Mouse (Mus musculus): ENCODE data around the gene Hhipl1. TPM values are rescaled to one million over a fixed set of nuclear protein-coding genes. Genes with fewer than 3 reads are reported as not detected.
A peak's percentile ranks its signal among the peaks of the same experiment; 100 is the strongest.

Gene Hhipl1
- polyA plus RNA-seq (2012; ENCODE audit: insufficient read depth, insufficient read length, low replicate concordance, missing spikeins): not detected in 2 replicates

DNA sequence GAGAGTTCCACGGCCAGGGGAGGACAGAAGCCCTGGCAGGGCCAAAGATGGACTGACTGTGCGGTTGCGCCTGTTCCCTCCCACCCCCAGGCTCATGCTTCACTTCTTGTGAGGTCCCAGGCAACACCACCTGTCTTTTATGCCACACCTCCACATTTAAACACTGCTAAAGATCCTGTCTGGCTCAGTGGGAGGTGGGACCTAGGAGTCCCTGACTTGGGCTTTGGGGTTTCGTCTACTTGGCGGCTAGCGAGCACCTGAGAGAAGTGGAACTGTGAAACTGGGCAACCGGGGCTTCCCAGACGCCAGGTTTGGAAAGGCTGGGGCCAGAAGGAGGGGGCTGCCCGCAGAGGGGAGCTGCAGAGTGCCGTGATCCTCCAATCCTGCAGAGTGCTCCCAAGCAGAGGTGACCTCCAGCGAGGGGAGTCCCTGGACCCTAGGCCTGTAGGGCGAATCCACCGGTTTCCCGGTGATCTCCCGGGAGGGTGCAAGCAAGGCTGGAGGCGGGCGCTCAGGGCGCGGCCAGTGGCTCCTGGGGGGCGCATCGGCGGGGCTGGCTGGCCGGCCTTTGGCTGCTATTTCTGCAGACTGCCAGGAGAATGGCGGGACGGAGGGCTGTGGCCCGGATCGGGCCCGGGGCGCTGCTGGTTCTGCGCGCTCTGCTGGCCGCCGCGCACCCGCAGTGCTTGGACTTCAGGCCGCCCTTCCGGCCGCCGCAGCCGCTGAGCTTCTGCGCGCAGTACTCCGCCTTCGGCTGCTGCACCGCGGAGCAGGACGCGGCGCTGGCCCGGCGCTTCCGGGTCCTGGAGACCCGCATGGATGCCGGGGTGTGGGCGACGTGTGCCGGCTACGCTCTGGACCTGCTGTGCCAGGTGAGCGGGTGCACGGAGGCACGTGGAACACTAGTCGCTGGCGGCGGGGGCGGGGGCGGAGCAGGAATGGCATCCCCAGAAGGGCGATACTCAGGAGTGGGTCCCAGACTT lies at the start of gene Hhipl1:
Gene Hhipl1, plus strand, starts transcription at position 459 of the 983 bp plus-strand sequence.
- WGBS: 6% methylated on average over 67 of the region's 67 CpGs
- Histone ChIP-seq H3K27ac (ENCODE audit: insufficient read depth, low read depth, low read length) (no peak within 1 kb of the TSS), H3K4me1 (ENCODE audit: control insufficient read depth, insufficient read depth, low read length) (peaks cover 56% of the 10 kb centered on the region), H3K4me3 (ENCODE audit: insufficient read depth, low read depth, low read length) (peak within 1 kb of the TSS; percentile 72)
- TF ChIP-seq POLR2A (IDR thresholded peaks at IDR 0.05; ENCODE audit: insufficient read depth, low read depth, low read length): 0 out of 2 replicates have a peak, but pooled peaks have one; percentile 33
- TF ChIP-seq CTCF (IDR thresholded peaks at IDR 0.05; ENCODE audit: insufficient read depth, low read depth, low read length): no peak

DNA sequence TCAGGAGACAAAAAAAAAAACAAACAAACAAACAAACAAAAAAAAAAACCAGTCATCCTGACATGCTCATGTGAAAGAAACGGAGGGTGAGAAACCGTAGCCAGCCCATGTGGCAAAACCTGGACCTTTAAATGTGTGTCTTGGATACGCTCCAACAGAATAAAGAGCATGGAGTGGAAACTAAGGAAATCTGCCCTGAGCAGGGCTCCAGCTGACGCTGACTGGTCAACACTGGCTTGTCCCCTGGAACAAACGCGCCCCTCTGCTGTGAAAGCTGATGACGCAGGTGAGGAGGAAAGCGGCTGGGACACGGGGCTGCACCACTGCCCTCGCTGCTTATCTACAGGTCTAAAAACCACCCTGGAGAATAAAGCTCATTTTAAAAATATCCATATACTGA lies 49.3 kb upstream of the Hhipl1 start:
- TF ChIP-seq CTCF (IDR thresholded peaks at IDR 0.05; ENCODE audit: insufficient read depth, low read depth, low read length): no peak
- TF ChIP-seq POLR2A (IDR thresholded peaks at IDR 0.05; ENCODE audit: insufficient read depth, low read depth, low read length): no peak
- H3K27ac ChIP-seq (ENCODE audit: insufficient read depth, low read depth, low read length): no peak overlapping the region
- 74% methylated on average over 10 of the region's 10 CpGs for WGBS
- H3K4me3 ChIP-seq (ENCODE audit: insufficient read depth, low read depth, low read length): no peak overlapping the region
- peaks cover 62% of the 10 kb centered on the region for H3K4me1 ChIP-seq (ENCODE audit: control insufficient read depth, insufficient read depth, low read length)

DNA sequence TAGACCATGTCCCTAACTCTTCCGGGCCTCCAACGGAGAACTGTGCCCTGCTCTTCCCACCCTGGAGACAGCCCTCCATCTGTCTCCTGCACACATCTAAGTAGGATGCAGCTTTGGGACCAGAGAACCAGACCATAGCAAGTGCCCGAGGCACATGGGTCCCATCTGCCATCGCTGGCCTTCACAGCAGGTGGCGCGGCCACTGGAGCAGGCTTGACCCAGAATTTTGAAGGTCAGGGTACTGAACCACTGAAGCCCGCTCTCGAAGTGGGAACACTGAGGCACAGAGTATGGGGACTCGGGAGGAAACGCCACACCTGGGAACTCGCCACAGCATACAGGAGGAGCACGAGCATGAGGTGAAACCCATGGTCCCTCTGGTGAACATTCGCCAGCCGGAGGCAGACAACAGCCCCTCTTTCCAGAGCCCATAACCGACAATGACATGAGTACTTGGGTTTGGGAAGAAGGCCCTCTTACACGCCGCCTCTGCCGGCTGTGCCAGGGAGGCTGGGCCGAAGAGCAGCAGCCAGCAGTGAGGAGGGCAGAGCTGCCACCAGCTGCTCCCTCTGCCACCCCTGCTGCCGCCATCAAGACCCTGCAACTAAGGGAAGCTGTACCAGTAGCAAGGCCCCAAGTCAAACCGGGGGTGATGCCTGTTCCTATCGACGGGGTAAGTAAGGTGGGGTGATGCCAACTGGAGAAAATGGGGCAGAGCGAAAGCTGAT lies 46.6 kb upstream of the Hhipl1 start:
- TF ChIP-seq CTCF (IDR thresholded peaks at IDR 0.05; ENCODE audit: insufficient read depth, low read depth, low read length) (no peak), POLR2A (IDR thresholded peaks at IDR 0.05; ENCODE audit: insufficient read depth, low read depth, low read length) (no peak)
- no peak overlapping the region for H3K4me3 ChIP-seq (ENCODE audit: insufficient read depth, low read depth, low read length)
- 66% methylated on average over 24 of the region's 24 CpGs for WGBS
- peak overlapping the region; percentile 16; the same call in 1 of the 2 replicates for H3K27ac ChIP-seq (ENCODE audit: insufficient read depth, low read depth, low read length)
- H3K4me1 ChIP-seq (ENCODE audit: control insufficient read depth, insufficient read depth, low read length): peaks cover 56% of the 10 kb centered on the region

DNA sequence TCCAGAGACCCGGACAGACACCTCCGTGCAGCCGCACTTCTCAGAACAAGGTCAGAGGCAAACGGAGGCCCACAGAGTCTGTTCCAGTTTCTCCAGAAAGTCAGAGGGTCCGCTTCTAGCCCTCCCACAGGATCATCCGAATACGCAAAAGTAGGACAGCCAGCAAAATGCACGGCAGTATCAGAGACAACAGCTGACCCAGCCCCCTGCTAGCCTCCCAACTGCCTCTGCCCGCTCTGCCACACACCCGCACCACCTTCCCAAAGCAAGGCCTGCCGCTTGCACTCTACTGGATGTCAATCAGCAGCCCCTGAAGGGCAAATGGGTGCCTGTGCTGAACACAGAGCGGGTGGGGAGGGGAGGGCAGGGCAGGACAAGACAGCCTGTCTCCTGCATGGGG lies 45.1 kb upstream of the Hhipl1 start:
- no peak for TF ChIP-seq CTCF (IDR thresholded peaks at IDR 0.05; ENCODE audit: insufficient read depth, low read depth, low read length)
- no peak for TF ChIP-seq POLR2A (IDR thresholded peaks at IDR 0.05; ENCODE audit: insufficient read depth, low read depth, low read length)
- Histone ChIP-seq H3K27ac (ENCODE audit: insufficient read depth, low read depth, low read length) (no peak overlapping the region), H3K4me1 (ENCODE audit: control insufficient read depth, insufficient read depth, low read length) (peaks cover 60% of the 10 kb centered on the region), H3K4me3 (ENCODE audit: insufficient read depth, low read depth, low read length) (no peak overlapping the region)
- WGBS: 90% methylated on average over 12 of the region's 12 CpGs

DNA sequence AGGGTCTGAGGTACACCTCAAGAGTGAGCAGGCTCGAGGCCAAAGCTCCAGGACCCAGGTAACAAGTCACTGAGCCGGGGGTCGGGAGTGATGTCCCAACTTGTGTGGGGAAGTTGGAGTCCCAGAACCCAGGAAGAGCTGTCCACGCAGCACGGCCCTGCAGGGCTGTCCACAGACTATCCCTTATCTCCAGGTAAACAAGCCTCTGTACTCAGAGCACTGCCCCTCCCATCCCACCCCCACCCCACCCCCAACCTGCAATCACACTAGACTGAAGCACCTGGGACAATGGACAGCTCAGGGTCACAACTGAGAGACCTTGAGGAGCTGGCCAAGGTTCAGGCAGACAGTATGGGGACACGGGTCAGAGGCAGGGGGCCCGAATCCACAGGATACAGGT lies 41.2 kb upstream of the Hhipl1 start:
- TF ChIP-seq POLR2A (IDR thresholded peaks at IDR 0.05; ENCODE audit: insufficient read depth, low read depth, low read length) (no peak), CTCF (IDR thresholded peaks at IDR 0.05; ENCODE audit: insufficient read depth, low read depth, low read length) (no peak)
- H3K4me1 ChIP-seq (ENCODE audit: control insufficient read depth, insufficient read depth, low read length): peaks cover 70% of the 10 kb centered on the region
- WGBS: 87% methylated on average over 7 of the region's 7 CpGs
- H3K4me3 ChIP-seq (ENCODE audit: insufficient read depth, low read depth, low read length): no peak overlapping the region
- H3K27ac ChIP-seq (ENCODE audit: insufficient read depth, low read depth, low read length): no peak overlapping the region

DNA sequence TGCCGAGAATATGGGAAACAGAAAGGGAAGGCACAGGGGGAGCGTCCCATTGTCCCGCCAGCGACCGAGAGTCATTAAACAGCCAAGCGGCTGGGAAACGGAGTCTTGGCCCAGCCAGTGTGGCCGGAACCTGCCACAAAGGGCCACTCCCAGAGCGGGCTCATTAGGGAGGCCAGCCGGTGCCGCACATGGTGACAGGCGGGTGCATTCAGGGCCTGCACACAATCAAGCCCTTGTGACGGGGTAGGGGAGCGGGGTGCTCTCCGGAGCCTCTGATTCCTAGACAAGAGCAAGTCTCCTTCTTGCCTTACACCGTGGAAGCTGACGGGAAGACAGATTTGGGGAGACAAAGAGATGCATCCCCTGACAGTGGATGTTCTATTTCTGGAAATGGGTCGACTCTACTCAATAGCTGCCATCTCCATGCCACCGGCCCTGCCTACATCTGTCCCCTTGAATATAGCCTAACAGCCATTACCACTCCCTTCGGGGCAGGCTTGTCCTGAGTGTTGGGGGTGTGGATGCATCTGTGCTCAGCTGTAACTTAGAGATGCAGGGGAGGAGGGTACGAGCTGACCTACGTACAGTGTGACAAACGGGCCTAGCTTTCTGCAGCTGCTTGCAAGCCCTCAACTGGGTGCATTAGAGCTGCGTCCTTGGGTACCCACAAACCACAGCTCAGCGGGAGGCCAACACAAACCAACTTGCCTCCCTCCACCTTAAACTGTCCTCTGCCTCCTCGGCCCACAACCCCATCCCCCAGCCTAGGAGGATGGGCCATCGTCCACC lies 40.0 kb upstream of the Hhipl1 start:
- peak overlapping the region; percentile 78 for H3K27ac ChIP-seq (ENCODE audit: insufficient read depth, low read depth, low read length)
- TF ChIP-seq POLR2A (IDR thresholded peaks at IDR 0.05; ENCODE audit: insufficient read depth, low read depth, low read length) (0 out of 2 replicates have a peak, but pooled peaks have one; percentile 11), CTCF (IDR thresholded peaks at IDR 0.05; ENCODE audit: insufficient read depth, low read depth, low read length) (no peak)
- WGBS: 36% methylated on average over 27 of the region's 27 CpGs

DNA sequence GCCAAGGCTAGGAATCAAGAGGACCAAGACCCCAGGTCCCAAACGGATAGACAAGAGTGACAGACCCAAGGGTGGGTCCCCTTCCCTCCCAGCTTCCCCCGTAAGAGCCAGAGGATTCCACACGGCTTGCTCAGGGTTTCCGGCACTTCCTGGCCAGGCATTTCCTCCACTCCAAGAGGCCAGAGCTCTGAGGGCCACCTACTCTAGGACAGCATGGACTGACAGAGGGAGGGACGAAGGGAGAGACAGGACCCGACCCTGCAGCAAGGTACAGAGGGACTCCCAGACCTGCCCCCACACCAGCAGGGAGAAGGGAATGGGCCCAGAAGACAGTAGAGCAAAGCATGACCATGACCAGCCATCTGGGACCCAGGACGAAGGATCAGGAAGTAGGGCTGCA lies 38.4 kb upstream of the Hhipl1 start:
- no peak for TF ChIP-seq POLR2A (IDR thresholded peaks at IDR 0.05; ENCODE audit: insufficient read depth, low read depth, low read length)
- TF ChIP-seq CTCF (IDR thresholded peaks at IDR 0.05; ENCODE audit: insufficient read depth, low read depth, low read length): no peak
- 86% methylated on average over 7 of the region's 7 CpGs for WGBS
- Histone ChIP-seq H3K4me1 (ENCODE audit: control insufficient read depth, insufficient read depth, low read length) (peaks cover 80% of the 10 kb centered on the region), H3K4me3 (ENCODE audit: insufficient read depth, low read depth, low read length) (no peak overlapping the region), H3K27ac (ENCODE audit: insufficient read depth, low read depth, low read length) (no peak overlapping the region)

More for the DNA sequence above, 40.0 kb upstream of the Hhipl1 start:
- Histone ChIP-seq H3K4me1 (ENCODE audit: control insufficient read depth, insufficient read depth, low read length) (peaks cover 67% of the 10 kb centered on the region), H3K4me3 (ENCODE audit: insufficient read depth, low read depth, low read length) (peak overlapping the region; percentile 9)

DNA sequence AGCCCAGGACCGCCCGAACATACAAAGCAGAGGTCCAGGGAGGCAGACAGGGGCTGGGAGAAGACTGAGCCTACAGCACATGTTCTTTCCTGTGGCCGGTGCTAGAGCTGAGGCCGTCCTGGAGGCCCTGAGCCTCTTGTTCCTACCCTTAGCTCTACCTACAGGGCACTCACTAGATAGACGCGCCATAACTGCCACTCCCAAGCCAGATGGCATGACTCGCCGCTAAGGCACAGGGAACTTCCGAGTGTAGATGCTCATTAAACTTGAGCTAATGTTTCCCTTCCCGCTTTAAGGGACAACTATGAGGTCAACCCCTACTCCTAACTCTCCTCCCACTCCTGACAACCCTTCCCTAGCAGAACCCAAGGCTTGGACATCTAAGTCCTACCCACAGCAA lies 37.1 kb upstream of the Hhipl1 start:
- TF ChIP-seq POLR2A (IDR thresholded peaks at IDR 0.05; ENCODE audit: insufficient read depth, low read depth, low read length) (no peak), CTCF (IDR thresholded peaks at IDR 0.05; ENCODE audit: insufficient read depth, low read depth, low read length) (no peak)
- 87% methylated on average over 10 of the region's 10 CpGs for WGBS
- Histone ChIP-seq H3K27ac (ENCODE audit: insufficient read depth, low read depth, low read length) (no peak overlapping the region), H3K4me1 (ENCODE audit: control insufficient read depth, insufficient read depth, low read length) (peaks cover 79% of the 10 kb centered on the region), H3K4me3 (ENCODE audit: insufficient read depth, low read depth, low read length) (no peak overlapping the region)
